Mouse (Mus musculus) liver, embryonic 11.5 days (tissue): ENCODE data around the gene Kctd2. TPM values are rescaled to one million over a fixed set of nuclear protein-coding genes. Genes with fewer than 3 reads are reported as not detected.

ENCODE experiments used
- ATAC-seq: fragments of 200-750 bp; cut with Nextera tagmentation; replicated peaks from 2 replicates; pipeline ENCODE4 v1.8.0; 2017; ENCODE audit warnings: moderate number of reproducible peaks, mild to moderate bottlenecking, moderate TSS enrichment, moderate library complexity; ENCODE audit not compliant: low FRiP score
- DNase-seq: peaks from one replicate; pipeline ENCODE4 v3.0.0-alpha.2; 2017; ENCODE audit warnings: low spot score
- H3K27ac ChIP-seq: fragments of 300-500 bp; sonication (generic); 2 replicates; pipeline ENCODE4 v1.5.1; 2014; ENCODE audit warnings: mild to moderate bottlenecking, low read depth, low read length, control low read depth
- H3K27me3 ChIP-seq: fragments of 300-500 bp; sonication (generic); replicated peaks from 2 replicates; pipeline ENCODE4 v1.6.1; 2014; ENCODE audit warnings: low read length, mixed read lengths; ENCODE audit not compliant: control insufficient read depth, insufficient read depth
- H3K36me3 ChIP-seq: fragments of 300-500 bp; sonication (generic); 2 replicates; pipeline ENCODE4 v1.6.1; 2014; ENCODE audit warnings: mild to moderate bottlenecking, low read length, moderate library complexity, mixed read lengths; ENCODE audit not compliant: control insufficient read depth, insufficient read depth
- H3K4me1 ChIP-seq: fragments of 300-500 bp; sonication (generic); replicated peaks from 2 replicates; pipeline ENCODE4 v1.6.1; 2014; ENCODE audit warnings: low read length, mixed read lengths; ENCODE audit not compliant: control insufficient read depth, insufficient read depth
- H3K4me2 ChIP-seq: fragments of 300-500 bp; sonication (generic); 2 replicates; pipeline ENCODE4 v1.6.1; 2014; ENCODE audit warnings: mild to moderate bottlenecking, control low read depth, moderate library complexity
- H3K4me3 ChIP-seq: fragments of 300-500 bp; sonication (generic); 2 replicates; pipeline ENCODE4 v1.5.1; 2014; ENCODE audit warnings: low read depth, low read length, control low read depth
- H3K9ac ChIP-seq: fragments of 300-500 bp; sonication (generic); 2 replicates; pipeline ENCODE4 v1.6.1; 2014; ENCODE audit warnings: low read depth, low read length, control low read depth
- H3K9me3 ChIP-seq: fragments of 300-500 bp; sonication (generic); 2 replicates; pipeline ENCODE4 v1.6.1; 2016; ENCODE audit warnings: low read length, inconsistent platforms, mixed read lengths; ENCODE audit not compliant: control insufficient read depth
- WGBS: fragments of 180-500 bp; shearing (Covaris S2); extraction: QIAGEN DNeasy Blood & Tissue Kit; methylation state at CpG from one replicate; pipeline ENCODE4 v1.1.7; 2014; 5-methylcytosine and 5-hydroxymethylcytosine counted together
- polyA plus RNA-seq: library from polyadenylated mRNA; unstranded; fragments of >200 nt; fragmentation: Nextera tagmentation; extraction: Ambion mirVana; gene quantifications from 2 replicates; pipeline ENCODE4 v1.2.1, GENCODE M21; 2014

Kctd2 gene
- 8.4 and 8.9 TPM in 2 replicates for polyA plus RNA-seq

GRCm38 (mm10) chr11:115419531-115420237, at the start of gene Kctd2, which contains the start of gene Atp5h:
Gene Kctd2 (plus strand): TSS chr11:115420128.
Gene Atp5h (minus strand): TSS chr11:115419962.
- Histone ChIP-seq H3K4me1 (peaks cover 21% of the 10 kb centered on the region), H3K9ac (peak within 1 kb of the TSS; percentile 94), H3K27ac (peak within 1 kb of the TSS; percentile 80), H3K4me3 (peak within 1 kb of the TSS; percentile 97), H3K27me3 (no peaks in the 10 kb centered on the region), H3K9me3 (no peaks in the 10 kb centered on the region), H3K36me3 (peaks cover 20% of the 10 kb centered on the region), H3K4me2 (peak within 1 kb of the TSS; percentile 100)
- peak; percentile 98 for ATAC-seq
- WGBS: under 1% methylated on average over 56 of the region's 56 CpGs
- peak; percentile 90 for DNase-seq

- H3K27me3 ChIP-seq: peaks cover 68% of the 10 kb centered on the region
- H3K9me3 ChIP-seq: no peaks in the 10 kb centered on the region
- 48% methylated on average over 7 of the region's 7 CpGs for WGBS
- no peak for ATAC-seq
- H3K4me3 ChIP-seq: no peak overlapping the region
- H3K9ac ChIP-seq: no peak overlapping the region
- H3K4me2 ChIP-seq: no peak overlapping the region
- DNase-seq: no peak
- H3K4me1 ChIP-seq: peaks cover 14% of the 10 kb centered on the region
- no peaks in the 10 kb centered on the region for H3K36me3 ChIP-seq
- H3K27ac ChIP-seq: no peak overlapping the region
Observed at GRCm38 (mm10) chr11:115370368-115370767, 49.6 kb upstream of the Kctd2 start.

GRCm38 (mm10) chr11:115371354-115371753, 48.6 kb upstream of the Kctd2 start:
- H3K27ac ChIP-seq: no peak overlapping the region
- WGBS: 56% methylated on average over 8 of the region's 8 CpGs
- H3K4me3 ChIP-seq: no peak overlapping the region
- H3K4me1 ChIP-seq: peaks cover 14% of the 10 kb centered on the region
- peaks cover 71% of the 10 kb centered on the region for H3K27me3 ChIP-seq
- no peak for ATAC-seq
- no peaks in the 10 kb centered on the region for H3K36me3 ChIP-seq
- H3K9me3 ChIP-seq: no peaks in the 10 kb centered on the region
- no peak for DNase-seq
- no peak overlapping the region for H3K4me2 ChIP-seq
- no peak overlapping the region for H3K9ac ChIP-seq

GRCm38 (mm10) chr11:115372015-115372414, 47.9 kb upstream of the Kctd2 start:
- H3K27ac ChIP-seq: no peak overlapping the region
- DNase-seq (no peak), ATAC-seq (no peak)
- WGBS: 54% methylated on average over 1 of the region's 1 CpGs
- H3K4me1 ChIP-seq: peaks cover 11% of the 10 kb centered on the region
- no peaks in the 10 kb centered on the region for H3K9me3 ChIP-seq
- no peak overlapping the region for H3K9ac ChIP-seq
- peaks cover 64% of the 10 kb centered on the region for H3K27me3 ChIP-seq
- no peaks in the 10 kb centered on the region for H3K36me3 ChIP-seq
- H3K4me3 ChIP-seq: no peak overlapping the region
- no peak overlapping the region for H3K4me2 ChIP-seq

DNA sequence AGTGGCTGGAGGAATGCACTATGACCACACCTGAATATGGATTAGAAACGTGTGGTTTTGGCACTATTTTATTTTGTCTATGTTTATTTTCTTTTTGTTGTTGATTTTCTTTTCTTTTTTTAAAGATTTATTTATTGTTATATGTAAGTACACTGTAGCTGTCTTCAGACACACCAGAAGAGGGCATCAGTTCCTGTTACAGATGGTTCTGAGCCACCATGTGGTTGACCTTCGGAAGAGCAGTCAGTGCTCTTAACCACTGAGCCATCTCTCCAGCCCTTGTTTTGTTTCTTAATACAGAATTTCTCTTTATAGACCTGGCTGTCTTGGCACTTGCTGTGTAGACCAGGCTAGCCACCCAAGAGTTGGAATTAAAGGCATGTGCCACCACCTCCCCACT, 47.2 kb upstream of the Kctd2 start:
- Histone ChIP-seq H3K4me2 (no peak overlapping the region), H3K27ac (no peak overlapping the region), H3K27me3 (peaks cover 57% of the 10 kb centered on the region), H3K4me1 (peaks cover 4% of the 10 kb centered on the region; the same call in 1 of the 2 replicates), H3K36me3 (no peaks in the 10 kb centered on the region), H3K9ac (no peak overlapping the region), H3K9me3 (no peaks in the 10 kb centered on the region), H3K4me3 (no peak overlapping the region)
- no peak for DNase-seq
- 28% methylated on average over 2 of the region's 2 CpGs for WGBS
- no peak for ATAC-seq

DNA sequence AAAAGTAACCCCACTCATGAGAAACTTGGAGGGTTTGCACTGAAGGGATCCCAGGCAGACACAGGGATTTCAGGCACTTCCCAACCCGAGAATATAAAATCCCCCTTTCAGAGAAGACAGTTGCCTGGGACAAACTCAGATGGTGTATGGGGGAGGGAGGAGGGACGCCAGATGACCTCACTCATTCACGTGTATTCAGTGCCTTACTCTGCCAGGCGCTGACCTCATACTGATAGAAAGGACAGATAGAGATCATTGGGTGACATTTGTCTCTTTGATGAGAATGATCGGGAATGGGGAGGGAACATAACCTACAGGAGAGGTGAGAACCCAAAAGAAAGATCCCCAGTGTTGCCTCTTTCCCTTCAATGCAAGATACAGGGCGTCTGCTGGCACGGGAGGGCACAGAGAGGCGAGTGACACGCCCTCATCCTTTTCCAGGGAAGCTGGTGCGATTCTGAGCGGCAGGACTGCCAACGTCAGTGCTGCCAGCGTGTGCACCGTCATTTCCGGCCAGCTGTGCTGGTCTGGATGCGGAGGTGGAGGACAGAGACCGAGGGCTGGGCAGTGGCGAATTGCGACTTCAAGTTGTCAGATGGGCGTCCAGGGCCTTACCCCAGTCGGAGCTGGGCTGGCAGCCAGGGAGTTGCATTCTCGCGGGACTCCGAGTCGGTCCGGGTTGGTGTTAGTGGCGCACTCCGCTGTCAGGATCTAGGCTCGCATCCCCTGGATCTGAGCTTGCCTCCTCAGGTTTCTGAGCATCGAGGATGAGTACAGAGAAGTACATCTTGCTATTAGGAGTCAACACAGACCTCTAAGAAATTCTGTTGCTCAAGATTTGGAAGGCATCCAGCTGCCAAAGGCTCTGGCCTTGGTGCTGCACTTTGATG, 45.9 kb upstream of the Kctd2 start:
- WGBS: 3% methylated on average over 30 of the region's 30 CpGs
- peak overlapping the region; percentile 49 for H3K4me2 ChIP-seq
- no peak overlapping the region for H3K27ac ChIP-seq
- no peaks in the 10 kb centered on the region for H3K9me3 ChIP-seq
- peak overlapping the region; percentile 6; the same call in 1 of the 2 replicates for H3K9ac ChIP-seq
- no peaks in the 10 kb centered on the region for H3K36me3 ChIP-seq
- no peak for DNase-seq
- peaks cover 47% of the 10 kb centered on the region for H3K27me3 ChIP-seq
- no peak for ATAC-seq
- H3K4me3 ChIP-seq: peak overlapping the region; percentile 32
- H3K4me1 ChIP-seq: peaks cover 4% of the 10 kb centered on the region; the same call in 1 of the 2 replicates

GRCm38 (mm10) chr11:115374695-115375425, 45.1 kb upstream of the Kctd2 start:
- Histone ChIP-seq H3K9me3 (no peaks in the 10 kb centered on the region), H3K4me2 (peak overlapping the region; percentile 49; the same call in 1 of the 2 replicates), H3K27ac (no peak overlapping the region), H3K27me3 (peaks cover 46% of the 10 kb centered on the region), H3K4me1 (peaks cover 4% of the 10 kb centered on the region; the same call in 1 of the 2 replicates), H3K36me3 (no peaks in the 10 kb centered on the region), H3K4me3 (no peak overlapping the region), H3K9ac (no peak overlapping the region)
- ATAC-seq: no peak
- WGBS: 59% methylated on average over 12 of the region's 12 CpGs
- DNase-seq: no peak

- peaks cover 4% of the 10 kb centered on the region; the same call in 1 of the 2 replicates for H3K4me1 ChIP-seq
- no peak overlapping the region for H3K4me2 ChIP-seq
- DNase-seq (no peak), ATAC-seq (no peak)
- H3K27me3 ChIP-seq: peaks cover 44% of the 10 kb centered on the region
- H3K4me3 ChIP-seq: no peak overlapping the region
- WGBS: 66% methylated on average over 7 of the region's 7 CpGs
- H3K9ac ChIP-seq: no peak overlapping the region
- no peaks in the 10 kb centered on the region for H3K9me3 ChIP-seq
- no peak overlapping the region for H3K27ac ChIP-seq
- H3K36me3 ChIP-seq: no peaks in the 10 kb centered on the region
Observed at GRCm38 (mm10) chr11:115376722-115377121, 43.2 kb upstream of the Kctd2 start.
